Mouse (Mus musculus) ES-E14 (cell line): Measurements from ENCODE around the gene Nhlh1. TPM values are rescaled to one million over a fixed set of nuclear protein-coding genes. Genes with fewer than 3 reads are reported as not detected.

Experiments
- DNase-seq: peaks from one replicate; pipeline ENCODE4 v3.0.0-alpha.2; 2013; ENCODE audit warnings: low read depth, low spot score
- H3K27ac ChIP-seq: 2 replicates; pipeline ENCODE4 v1.5.1; 2012; ENCODE audit warnings: low read depth, mild to moderate bottlenecking, low read length, moderate library complexity, mixed read lengths; ENCODE audit not compliant: poor library complexity, insufficient read depth, severe bottlenecking
- H3K36me3 ChIP-seq: 2 replicates; pipeline ENCODE4 v1.6.1; 2012; ENCODE audit warnings: mild to moderate bottlenecking, low read length, moderate library complexity, mixed read lengths; ENCODE audit not compliant: control insufficient read depth, poor library complexity, insufficient read depth, severe bottlenecking
- H3K4me1 ChIP-seq, 2 experiments: fragments of 150-350 bp in 1 of 2; sonication (generic) in 1 of 2; 2 replicates each; pipeline ENCODE4 v1.6.1; 2012; ENCODE audit warnings: low read length in 2 of 2, mild to moderate bottlenecking in 1 of 2, mixed read lengths in 1 of 2; ENCODE audit not compliant: control insufficient read depth in 2 of 2, insufficient read depth in 2 of 2, poor library complexity in 1 of 2
- H3K4me3 ChIP-seq, 2 experiments: fragments of 150-350 bp in 1 of 2; sonication (generic) in 1 of 2; 2 replicates each; pipeline ENCODE4 v1.5.1; 2012; ENCODE audit warnings: low read length in 2 of 2, low read depth in 1 of 2, mild to moderate bottlenecking in 1 of 2, mixed read lengths in 1 of 2; ENCODE audit not compliant: insufficient read depth in 1 of 2, poor library complexity in 1 of 2, severe bottlenecking in 1 of 2
- H3K9ac ChIP-seq: 2 replicates; pipeline ENCODE4 v1.6.1; 2012; ENCODE audit warnings: low read depth, mild to moderate bottlenecking, low read length, mixed read lengths; ENCODE audit not compliant: poor library complexity, insufficient read depth, severe bottlenecking
- H3K9me3 ChIP-seq: fragments of 150-350 bp; sonication (generic); 2 replicates; pipeline ENCODE4 v1.6.1; 2012; ENCODE audit warnings: low read depth, mild to moderate bottlenecking, low read length; ENCODE audit not compliant: control insufficient read depth, insufficient read depth
- CHD2 ChIP-seq: IDR thresholded peaks from 2 replicates; pipeline ENCODE4 v1.6.1; 2014; ENCODE audit warnings: mild to moderate bottlenecking, low read depth, low read length, inconsistent platforms
- HCFC1 ChIP-seq: IDR thresholded peaks from 2 replicates; pipeline ENCODE4 v1.6.1; 2012; ENCODE audit warnings: low read length, inconsistent platforms, borderline replicate concordance; ENCODE audit not compliant: insufficient read depth
- MAFK ChIP-seq: IDR thresholded peaks from 2 replicates; pipeline ENCODE4 v1.6.1; 2014; ENCODE audit warnings: mild to moderate bottlenecking, low read depth, low read length, inconsistent platforms; ENCODE audit not compliant: insufficient read depth
- ZC3H11A ChIP-seq: IDR thresholded peaks from 2 replicates; pipeline ENCODE4 v1.6.1; 2012; ENCODE audit warnings: low read depth, mild to moderate bottlenecking, inconsistent platforms, low read length, borderline replicate concordance
- ZNF384 ChIP-seq: IDR thresholded peaks from 2 replicates; pipeline ENCODE4 v1.6.1; 2012; ENCODE audit warnings: low read depth, low read length, inconsistent platforms
- in situ Hi-C, 2 experiments: fragments of 600-800 bp; cut with MboI; formaldehyde crosslinking; loops; one replicate each; pipeline ENCODE4 v1.15.1; 2025; ENCODE audit warnings: low sequenced_read_pairs in 2 of 2, inconsistent platforms in 1 of 2; ENCODE audit not compliant: unreplicated experiment in 2 of 2
- total RNA-seq: library from RNA; depleted of rRNA; stranded (reverse); fragments of 300-350 nt; gene quantifications from 2 replicates; pipeline ENCODE4 v1.2.3, GENCODE M21; 2012; rRNA removed

Nhlh1 gene
- total RNA-seq, 1 experiment: not detected

DNA sequence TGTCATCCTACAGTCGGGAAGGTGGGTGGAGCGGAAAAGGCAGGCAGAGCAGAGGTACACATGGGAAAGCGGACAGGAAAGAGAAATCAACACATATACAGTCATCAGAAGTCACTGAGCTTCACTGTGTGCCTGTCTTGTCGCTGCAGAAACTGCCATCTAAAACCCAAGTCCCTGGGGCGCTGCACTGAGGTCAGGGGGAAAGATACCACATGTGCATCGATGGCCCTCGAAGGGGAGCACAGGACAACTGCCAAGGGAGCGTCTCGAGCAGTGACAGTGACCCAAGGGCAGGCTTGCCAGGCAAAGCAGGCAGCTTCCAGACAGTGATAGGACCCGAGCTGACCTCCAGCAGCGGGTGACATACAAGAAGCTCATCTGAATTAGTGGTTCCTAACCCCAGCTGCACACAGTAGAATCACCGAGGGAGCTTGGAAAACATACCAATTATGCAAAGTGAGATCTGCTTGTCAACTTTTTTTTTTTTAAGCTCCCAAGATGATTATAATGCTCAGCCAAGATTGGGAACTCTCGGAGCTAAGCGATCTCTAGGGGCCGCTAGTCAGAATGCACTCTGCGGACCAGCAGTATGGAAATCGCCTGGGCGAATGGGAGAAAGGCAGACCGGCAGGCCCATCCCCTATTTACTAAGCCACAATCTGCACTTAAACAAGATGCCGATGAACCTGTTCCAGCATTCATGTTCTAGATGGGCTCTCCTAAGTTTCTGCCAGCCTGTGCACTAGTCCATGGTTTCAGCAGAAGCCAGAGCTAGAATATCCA is 47.1 kb downstream of the Nhlh1 start:
- peaks cover 0 to 14% of the 10 kb centered on the region in 2 experiments; a peak in 2 of 4 replicates for H3K4me1 ChIP-seq
- in situ Hi-C loops: no loop called here
- peak overlapping the region in 1 of 2 experiments; percentile 24; a peak in 1 of 4 replicates for H3K4me3 ChIP-seq
- H3K9ac ChIP-seq: no peak overlapping the region
- no peak for TF ChIP-seq HCFC1
- TF ChIP-seq CHD2: no peak
- no peak for TF ChIP-seq ZNF384
- no peak for TF ChIP-seq ZC3H11A
- no peak for TF ChIP-seq MAFK
- H3K36me3 ChIP-seq: peaks cover 13% of the 10 kb centered on the region; the same call in 1 of the 2 replicates
- no peak for DNase-seq
- no peaks in the 10 kb centered on the region for H3K9me3 ChIP-seq
- H3K27ac ChIP-seq: no peak overlapping the region

DNA sequence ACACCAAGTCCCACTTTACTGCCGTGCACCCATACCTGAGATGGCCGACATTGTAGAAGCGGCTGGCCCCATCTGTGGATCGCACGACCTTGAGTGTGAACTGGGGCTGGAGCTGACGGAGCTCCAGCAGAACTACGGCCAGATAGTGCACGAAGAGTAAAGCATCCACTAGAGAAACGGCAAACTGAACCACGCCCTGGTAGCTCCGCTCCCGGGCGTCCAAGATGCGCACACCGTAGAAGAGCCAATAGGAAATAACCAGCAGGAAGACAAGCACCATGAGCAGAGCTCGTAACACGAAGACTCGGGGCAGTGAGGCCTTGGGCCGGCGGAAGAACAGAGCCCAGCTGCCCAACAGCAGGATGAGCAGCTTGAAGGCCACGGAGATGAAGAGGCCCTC is 48.0 kb downstream of the Nhlh1 start:
- in situ Hi-C loops: no loop called here
- Histone ChIP-seq H3K4me1 (peaks cover 0 to 9% of the 10 kb centered on the region in 2 experiments; a peak in 2 of 4 replicates), H3K36me3 (peaks cover 13% of the 10 kb centered on the region; the same call in 1 of the 2 replicates), H3K4me3 (peak overlapping the region; percentile 24 to 32; a peak in 2 of 4 replicates), H3K27ac (no peak overlapping the region), H3K9me3 (no peaks in the 10 kb centered on the region), H3K9ac (peak overlapping the region; percentile 16; the same call in 1 of the 2 replicates)
- DNase-seq: no peak
- TF ChIP-seq ZC3H11A (no peak), HCFC1 (no peak), ZNF384 (no peak), CHD2 (no peak), MAFK (no peak)

GRCm38 (mm10) chr1:172008351-172008750 is 49.0 kb downstream of the Nhlh1 start:
- H3K36me3 ChIP-seq: peaks cover 16% of the 10 kb centered on the region
- DNase-seq: no peak
- in situ Hi-C loops: no loop called here

DNA sequence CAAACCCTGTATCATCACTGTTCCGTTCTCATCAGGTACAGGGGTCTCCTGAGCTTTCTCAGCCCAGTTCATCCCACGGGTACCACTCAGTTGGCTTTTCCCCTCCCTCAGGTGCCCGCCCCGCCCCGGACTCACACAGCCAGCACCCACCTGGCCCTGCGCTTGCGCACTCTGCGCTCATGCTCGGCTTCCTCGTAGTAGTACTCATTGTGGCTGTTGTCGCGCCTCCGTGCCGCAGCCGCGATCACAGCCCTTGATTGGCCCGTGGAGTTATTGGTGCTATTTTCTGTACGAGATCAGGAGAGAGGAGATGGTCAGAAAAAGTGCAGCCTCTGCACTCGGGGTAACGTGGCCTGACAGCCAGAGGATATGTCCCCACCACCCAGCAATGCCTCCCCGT is 49.6 kb downstream of the Nhlh1 start:
- in situ Hi-C loops: no loop called here

More at GRCm38 (mm10) chr1:172008351-172008750, 49.0 kb downstream of the Nhlh1 start:
- H3K9me3 ChIP-seq: no peaks in the 10 kb centered on the region
- TF ChIP-seq HCFC1: no peak
- TF ChIP-seq MAFK: no peak
- TF ChIP-seq ZNF384: no peak
- no peak overlapping the region for H3K9ac ChIP-seq
- no peak overlapping the region for H3K4me3 ChIP-seq
- H3K27ac ChIP-seq: no peak overlapping the region
- peaks cover 0 to 9% of the 10 kb centered on the region in 2 experiments; a peak in 2 of 4 replicates for H3K4me1 ChIP-seq

More for the DNA sequence above, 49.6 kb downstream of the Nhlh1 start:
- Histone ChIP-seq H3K9ac (no peak overlapping the region), H3K4me3 (no peak overlapping the region), H3K36me3 (peaks cover 19% of the 10 kb centered on the region), H3K4me1 (peaks cover 0 to 9% of the 10 kb centered on the region in 2 experiments; a peak in 2 of 4 replicates), H3K9me3 (no peaks in the 10 kb centered on the region), H3K27ac (no peak overlapping the region)
- TF ChIP-seq CHD2 (no peak), MAFK (no peak), ZNF384 (no peak), ZC3H11A (no peak), HCFC1 (no peak)
- DNase-seq: no peak

Other genes starting within 250 kb of the Nhlh1 start
- gene Cd84, start 217.9 kb downstream of the Nhlh1 start, total RNA-seq: 0.09 TPM in 1 of 2 replicates, not detected in the other
- not detected in 2 replicates for gene Gm10521, start 161.9 kb downstream of the Nhlh1 start, total RNA-seq
- 0.31 TPM in 1 of 2 replicates, not detected in the other for gene Slamf6, start 140.1 kb downstream of the Nhlh1 start, total RNA-seq
- 25.3 and 46.0 TPM in 2 replicates for gene Vangl2, start 29.1 kb downstream of the Nhlh1 start, total RNA-seq
- gene Copa, start 25.0 kb upstream of the Nhlh1 start, total RNA-seq: 64.7 and 91.5 TPM in 2 replicates
- gene Ncstn, start 25.2 kb upstream of the Nhlh1 start, total RNA-seq: 40.5 and 59.6 TPM in 2 replicates
- gene Pex19, start 69.2 kb upstream of the Nhlh1 start, total RNA-seq: 81.7 and 97.8 TPM in 2 replicates
- gene Dcaf8, start 90.5 kb upstream of the Nhlh1 start, total RNA-seq: 58.0 and 61.9 TPM in 2 replicates
- 13.3 and 21.3 TPM in 2 replicates for gene Pea15a, start 149.2 kb upstream of the Nhlh1 start, total RNA-seq
- 1.8 and 2.4 TPM in 2 replicates for gene Casq1, start 162.3 kb upstream of the Nhlh1 start, total RNA-seq
- gene Atp1a4, start 200.8 kb upstream of the Nhlh1 start, total RNA-seq: 1.5 and 2.2 TPM in 2 replicates
- gene Igsf8, start 204.1 kb upstream of the Nhlh1 start, total RNA-seq: 43.5 and 108 TPM in 2 replicates
- gene Atp1a2, start 240.5 kb upstream of the Nhlh1 start, total RNA-seq: 0.31 and 0.48 TPM in 2 replicates